In genomic region chr13:5845605-5846004, GRCm38 (mm10) we compare ENCODE assay signal across 8 mouse cellular contexts. TPM values are rescaled to one million over a fixed set of nuclear protein-coding genes. Genes with fewer than 3 reads are reported as not detected.
DNase-seq lines count a peak whose midpoint lies in the region; ATAC-seq and TF ChIP-seq lines count a peak whose summit lies in the region.

No protein-coding gene starts in this region.

- no peak for TF ChIP-seq CTCF in embryonic fibroblast, embryonic 13.5 days (IDR thresholded peaks at IDR 0.05; ENCODE audit: borderline replicate concordance, insufficient read depth, low read length)

- no peaks in the 10 kb centered on the region for H3K27me3 ChIP-seq in heart, embryonic 15.5 days
- H3K27me3 ChIP-seq in megakaryocyte, embryonic 14.5 days (replicated peaks), result no peaks in the 10 kb centered on the region
- no peaks in the 10 kb centered on the region for H3K27me3 ChIP-seq in midbrain, embryonic 14.5 days (ENCODE audit: control insufficient read depth, insufficient read depth, low read length)
- no peaks in the 10 kb centered on the region for H3K27me3 ChIP-seq in hindbrain, embryonic 11.5 days (ENCODE audit: control insufficient read depth, insufficient read depth, low read length)

- no peak overlapping the region for H3K4me3 ChIP-seq in heart, embryonic 15.5 days
- H3K4me3 ChIP-seq in embryonic fibroblast, embryonic 13.5 days (ENCODE audit: insufficient read depth, low read length), result no peak overlapping the region
- peak overlapping the region; percentile 90 for H3K4me3 ChIP-seq in megakaryocyte, embryonic 14.5 days (replicated peaks)
- H3K4me3 ChIP-seq in midbrain, embryonic 14.5 days (replicated peaks; ENCODE audit: low read depth, low read length), result no peak overlapping the region
- H3K4me3 ChIP-seq in hindbrain, embryonic 11.5 days (ENCODE audit: low read depth, low read length), result no peak overlapping the region

- H3K9me3 ChIP-seq in heart, embryonic 15.5 days (replicated peaks), result no peaks in the 10 kb centered on the region
- H3K9me3 ChIP-seq in megakaryocyte, embryonic 14.5 days, result no peaks in the 10 kb centered on the region
- H3K9me3 ChIP-seq in midbrain, embryonic 14.5 days (ENCODE audit: control insufficient read depth, low read length), result no peaks in the 10 kb centered on the region
- H3K9me3 ChIP-seq in hindbrain, embryonic 11.5 days (ENCODE audit: control insufficient read depth, low read length), result no peaks in the 10 kb centered on the region

- no peak for TF ChIP-seq POLR2A in embryonic fibroblast, embryonic 13.5 days (IDR thresholded peaks at IDR 0.05; ENCODE audit: low read depth, low read length)

- ATAC-seq in heart, embryonic 15.5 days (replicated peaks; ENCODE audit: insufficient number of reproducible peaks, insufficient read depth, low FRiP score, low read depth), result no peak; the same call in 1 of the 2 replicates
- peak; percentile 88 for ATAC-seq in CD4-positive, CD25-positive, alpha-beta regulatory T cell, adult 4 months
- ATAC-seq in midbrain, embryonic 14.5 days (ENCODE audit: low FRiP score, low TSS enrichment), result no peak
- no peak for ATAC-seq in hindbrain, embryonic 11.5 days (ENCODE audit: low FRiP score)

- H3K4me2 ChIP-seq in heart, embryonic 15.5 days, result no peak overlapping the region; the same call in 1 of the 2 replicates
- H3K4me2 ChIP-seq in midbrain, embryonic 14.5 days (ENCODE audit: low read length), result no peak overlapping the region
- no peak overlapping the region for H3K4me2 ChIP-seq in hindbrain, embryonic 11.5 days (replicated peaks; ENCODE audit: low read depth, low read length)

- H3K36me3 ChIP-seq in heart, embryonic 15.5 days, result no peaks in the 10 kb centered on the region
- H3K36me3 ChIP-seq in megakaryocyte, embryonic 14.5 days (replicated peaks; ENCODE audit: low read length), result no peaks in the 10 kb centered on the region
- H3K36me3 ChIP-seq in midbrain, embryonic 14.5 days (ENCODE audit: control insufficient read depth, insufficient read depth, low read length), result no peaks in the 10 kb centered on the region
- H3K36me3 ChIP-seq in hindbrain, embryonic 11.5 days (ENCODE audit: control insufficient read depth, insufficient read depth, low read length), result no peaks in the 10 kb centered on the region

- H3K9ac ChIP-seq in heart, embryonic 15.5 days, result no peak overlapping the region
- H3K9ac ChIP-seq in midbrain, embryonic 14.5 days (replicated peaks; ENCODE audit: low read length), result no peak overlapping the region
- H3K9ac ChIP-seq in hindbrain, embryonic 11.5 days (ENCODE audit: low read depth, low read length), result no peak overlapping the region

- intact Hi-C loops in heart, postnatal 10 days (cut with DNase I), result no loop called here

- peaks cover 20% of the 10 kb centered on the region for H3K4me1 ChIP-seq in heart, embryonic 15.5 days (replicated peaks)
- H3K4me1 ChIP-seq in embryonic fibroblast, embryonic 13.5 days (ENCODE audit: control insufficient read depth, insufficient read depth, low read length), result peaks cover 10% of the 10 kb centered on the region
- H3K4me1 ChIP-seq in megakaryocyte, embryonic 14.5 days, result peaks cover 83% of the 10 kb centered on the region
- no peaks in the 10 kb centered on the region for H3K4me1 ChIP-seq in midbrain, embryonic 14.5 days (ENCODE audit: control insufficient read depth, insufficient read depth, low read length)
- no peaks in the 10 kb centered on the region for H3K4me1 ChIP-seq in hindbrain, embryonic 11.5 days (replicated peaks; ENCODE audit: control insufficient read depth, insufficient read depth, low read length)

- DNase-seq in heart, postnatal 10 days, result no peak
- no peak for DNase-seq in yolk sac, embryonic 10.5 days (ENCODE audit: low spot score)
- DNase-seq in midbrain, embryonic 14.5 days, result no peak
- DNase-seq in hindbrain, embryonic 11.5 days (ENCODE audit: low spot score), result no peak

- 60% methylated on average over 5 of the region's 5 CpGs for WGBS in heart, embryonic 15.5 days
- WGBS in midbrain, embryonic 14.5 days, result 89% methylated on average over 5 of the region's 5 CpGs
- 84% methylated on average over 5 of the region's 5 CpGs for WGBS in hindbrain, embryonic 11.5 days

- H3K27ac ChIP-seq in heart, embryonic 15.5 days, result peak overlapping the region; percentile 47
- H3K27ac ChIP-seq in embryonic fibroblast, embryonic 13.5 days (ENCODE audit: insufficient read depth, low read length), result peak overlapping the region; percentile 89
- H3K27ac ChIP-seq in midbrain, embryonic 14.5 days (replicated peaks; ENCODE audit: low read depth, low read length), result no peak overlapping the region
- no peak overlapping the region for H3K27ac ChIP-seq in hindbrain, embryonic 11.5 days (ENCODE audit: low read depth, low read length)

RNA-seq across cellular contexts. Expression of gene Klf6, which starts 15.7 kb away (rescaled TPM):
- polyA plus RNA-seq in heart, embryonic 15.5 days (2015; fragmentation: Nextera tagmentation; extraction: Ambion mirVana), result 75.0 and 80.9 TPM in 2 replicates
- total RNA-seq in heart, postnatal 10 days (2021), result 10 to 100 TPM; 58.7 to 81.6 TPM
- polyA plus RNA-seq in CD4-positive, CD25-positive, alpha-beta regulatory T cell, adult 4 months (2017; shearing (Covaris generic)), result 100 to 1,000 TPM; 158 to 263 TPM
- polyA plus RNA-seq in embryonic fibroblast, embryonic 13.5 days (2011; ENCODE audit: insufficient read length, low read depth, missing spikeins), result 105 and 134 TPM in 2 replicates
- 51.6 and 132 TPM in 2 replicates for polyA plus RNA-seq in megakaryocyte, embryonic 14.5 days (2012; ENCODE audit: insufficient read depth, low replicate concordance)
- 66.6 and 80.4 TPM in 2 replicates for polyA plus RNA-seq in midbrain, embryonic 14.5 days (2014; fragmentation: Nextera tagmentation; extraction: Ambion mirVana)
- 74.1 and 77.9 TPM in 2 replicates for polyA plus RNA-seq in hindbrain, embryonic 11.5 days (2014; fragmentation: Nextera tagmentation; extraction: Ambion mirVana)

Comparison
In these comparisons a context has a peak if more than half of its experiments do, and no peak if none do; other contexts are left out.
1. H3K27ac ChIP-seq: peak in heart, embryonic 15.5 days (single experiment) and embryonic fibroblast, embryonic 13.5 days (single experiment); none in midbrain, embryonic 14.5 days (single experiment) and hindbrain, embryonic 11.5 days (single experiment).